Mouse (Mus musculus): ENCODE data around the gene Rasgef1a. TPM values are rescaled to one million over a fixed set of nuclear protein-coding genes. Genes with fewer than 3 reads are reported as not detected.

Rasgef1a gene
- polyA plus RNA-seq, 1 experiment from 2014 or later, result 0.71 TPM

- no peaks in the 10 kb centered on the region for H3K9me3 ChIP-seq (replicated peaks; ENCODE audit: control insufficient read depth, low read length)
- ATAC-seq (replicated peaks; ENCODE audit: extremely low read depth, insufficient read depth, low FRiP score), result no peak
- H3K9ac ChIP-seq (ENCODE audit: low read length), result no peak overlapping the region
- H3K27me3 ChIP-seq (ENCODE audit: control insufficient read depth, insufficient read depth, low read length), result 0 out of 2 replicates have a peak, but pooled peaks cover 5% of the 10 kb centered on the region
- H3K4me3 ChIP-seq (ENCODE audit: low read length), result no peak overlapping the region
- H3K36me3 ChIP-seq (ENCODE audit: control insufficient read depth, insufficient read depth), result no peaks in the 10 kb centered on the region
- H3K4me1 ChIP-seq (ENCODE audit: control insufficient read depth, insufficient read depth, low read length), result no peaks in the 10 kb centered on the region
- WGBS, result 73% methylated on average over 3 of the region's 3 CpGs
- H3K4me2 ChIP-seq (ENCODE audit: low read depth, low read length), result no peak overlapping the region
- no peak overlapping the region for H3K27ac ChIP-seq (ENCODE audit: low read length)
Measured at GRCm38 (mm10) chr6:118082384-118082783, 71.1 kb downstream of the Rasgef1a start.

GRCm38 (mm10) chr6:118083608-118084007 lies 72.4 kb downstream of the Rasgef1a start:
- Histone ChIP-seq H3K36me3 (ENCODE audit: control insufficient read depth, insufficient read depth) (no peaks in the 10 kb centered on the region), H3K27ac (ENCODE audit: low read length) (no peak overlapping the region), H3K4me3 (ENCODE audit: low read length) (no peak overlapping the region), H3K4me2 (ENCODE audit: low read depth, low read length) (no peak overlapping the region), H3K27me3 (ENCODE audit: control insufficient read depth, insufficient read depth, low read length) (0 out of 2 replicates have a peak, but pooled peaks cover 5% of the 10 kb centered on the region), H3K9me3 (replicated peaks; ENCODE audit: control insufficient read depth, low read length) (no peaks in the 10 kb centered on the region), H3K9ac (ENCODE audit: low read length) (no peak overlapping the region), H3K4me1 (ENCODE audit: control insufficient read depth, insufficient read depth, low read length) (no peaks in the 10 kb centered on the region)
- WGBS, result 71% methylated on average over 6 of the region's 6 CpGs
- no peak for ATAC-seq (replicated peaks; ENCODE audit: extremely low read depth, insufficient read depth, low FRiP score)

GRCm38 (mm10) chr6:118084596-118084995 lies 73.4 kb downstream of the Rasgef1a start:
- H3K4me1 ChIP-seq (ENCODE audit: control insufficient read depth, insufficient read depth, low read length), result no peaks in the 10 kb centered on the region
- H3K36me3 ChIP-seq (ENCODE audit: control insufficient read depth, insufficient read depth), result no peaks in the 10 kb centered on the region
- no peak overlapping the region for H3K4me2 ChIP-seq (ENCODE audit: low read depth, low read length)
- H3K4me3 ChIP-seq (ENCODE audit: low read length), result no peak overlapping the region
- no peaks in the 10 kb centered on the region for H3K9me3 ChIP-seq (replicated peaks; ENCODE audit: control insufficient read depth, low read length)
- H3K9ac ChIP-seq (ENCODE audit: low read length), result no peak overlapping the region
- no peak overlapping the region for H3K27ac ChIP-seq (ENCODE audit: low read length)
- 0 out of 2 replicates have a peak, but pooled peaks cover 4% of the 10 kb centered on the region for H3K27me3 ChIP-seq (ENCODE audit: control insufficient read depth, insufficient read depth, low read length)
- ATAC-seq (replicated peaks; ENCODE audit: extremely low read depth, insufficient read depth, low FRiP score), result no peak
- 85% methylated on average over 8 of the region's 8 CpGs for WGBS

- Histone ChIP-seq H3K27ac (ENCODE audit: low read length) (no peak overlapping the region), H3K4me3 (ENCODE audit: low read length) (no peak overlapping the region), H3K36me3 (ENCODE audit: control insufficient read depth, insufficient read depth) (no peaks in the 10 kb centered on the region), H3K27me3 (ENCODE audit: control insufficient read depth, insufficient read depth, low read length) (no peaks in the 10 kb centered on the region), H3K9me3 (replicated peaks; ENCODE audit: control insufficient read depth, low read length) (no peaks in the 10 kb centered on the region), H3K9ac (ENCODE audit: low read length) (no peak overlapping the region), H3K4me1 (ENCODE audit: control insufficient read depth, insufficient read depth, low read length) (no peaks in the 10 kb centered on the region), H3K4me2 (ENCODE audit: low read depth, low read length) (no peak overlapping the region)
- no peak for ATAC-seq (replicated peaks; ENCODE audit: extremely low read depth, insufficient read depth, low FRiP score)
- 51% methylated on average over 8 of the region's 8 CpGs for WGBS
Measured at GRCm38 (mm10) chr6:118087955-118088354, 76.7 kb downstream of the Rasgef1a start.

- no peaks in the 10 kb centered on the region for H3K4me1 ChIP-seq (ENCODE audit: control insufficient read depth, insufficient read depth, low read length)
- H3K4me2 ChIP-seq (ENCODE audit: low read depth, low read length), result no peak overlapping the region
- H3K4me3 ChIP-seq (ENCODE audit: low read length), result no peak overlapping the region
- H3K27ac ChIP-seq (ENCODE audit: low read length), result no peak overlapping the region
- H3K36me3 ChIP-seq (ENCODE audit: control insufficient read depth, insufficient read depth), result no peaks in the 10 kb centered on the region
- H3K27me3 ChIP-seq (ENCODE audit: control insufficient read depth, insufficient read depth, low read length), result no peaks in the 10 kb centered on the region
- no peak overlapping the region for H3K9ac ChIP-seq (ENCODE audit: low read length)
- no peak for ATAC-seq (replicated peaks; ENCODE audit: extremely low read depth, insufficient read depth, low FRiP score)
- no peaks in the 10 kb centered on the region for H3K9me3 ChIP-seq (replicated peaks; ENCODE audit: control insufficient read depth, low read length)
- 80% methylated on average over 17 of the region's 17 CpGs for WGBS
Measured at GRCm38 (mm10) chr6:118088750-118089440, 77.7 kb downstream of the Rasgef1a start.

GRCm38 (mm10) chr6:118090827-118091226 lies 79.6 kb downstream of the Rasgef1a start:
- 77% methylated on average over 9 of the region's 9 CpGs for WGBS
- Histone ChIP-seq H3K4me2 (ENCODE audit: low read depth, low read length) (no peak overlapping the region), H3K9me3 (replicated peaks; ENCODE audit: control insufficient read depth, low read length) (peaks cover 3% of the 10 kb centered on the region; the same call in 1 of the 2 replicates), H3K36me3 (ENCODE audit: control insufficient read depth, insufficient read depth) (no peaks in the 10 kb centered on the region), H3K4me3 (ENCODE audit: low read length) (no peak overlapping the region), H3K9ac (ENCODE audit: low read length) (no peak overlapping the region), H3K27ac (ENCODE audit: low read length) (no peak overlapping the region), H3K4me1 (ENCODE audit: control insufficient read depth, insufficient read depth, low read length) (no peaks in the 10 kb centered on the region), H3K27me3 (ENCODE audit: control insufficient read depth, insufficient read depth, low read length) (no peaks in the 10 kb centered on the region)
- ATAC-seq (replicated peaks; ENCODE audit: extremely low read depth, insufficient read depth, low FRiP score), result no peak

- Histone ChIP-seq H3K4me2 (ENCODE audit: low read depth, low read length) (no peak overlapping the region), H3K27me3 (ENCODE audit: control insufficient read depth, insufficient read depth, low read length) (no peaks in the 10 kb centered on the region), H3K27ac (ENCODE audit: low read length) (no peak overlapping the region), H3K36me3 (ENCODE audit: control insufficient read depth, insufficient read depth) (no peaks in the 10 kb centered on the region), H3K4me3 (ENCODE audit: low read length) (no peak overlapping the region), H3K9me3 (replicated peaks; ENCODE audit: control insufficient read depth, low read length) (peaks cover 3% of the 10 kb centered on the region; the same call in 1 of the 2 replicates), H3K4me1 (ENCODE audit: control insufficient read depth, insufficient read depth, low read length) (no peaks in the 10 kb centered on the region), H3K9ac (ENCODE audit: low read length) (no peak overlapping the region)
- 58% methylated on average over 8 of the region's 8 CpGs for WGBS
- no peak for ATAC-seq (replicated peaks; ENCODE audit: extremely low read depth, insufficient read depth, low FRiP score)
Measured at GRCm38 (mm10) chr6:118097765-118098365, 86.6 kb downstream of the Rasgef1a start.

GRCm38 (mm10) chr6:118099311-118099802 lies 88.1 kb downstream of the Rasgef1a start:
- Histone ChIP-seq H3K4me3 (ENCODE audit: low read length) (no peak overlapping the region), H3K9ac (ENCODE audit: low read length) (no peak overlapping the region), H3K27me3 (ENCODE audit: control insufficient read depth, insufficient read depth, low read length) (no peaks in the 10 kb centered on the region), H3K36me3 (ENCODE audit: control insufficient read depth, insufficient read depth) (no peaks in the 10 kb centered on the region), H3K9me3 (replicated peaks; ENCODE audit: control insufficient read depth, low read length) (peaks cover 3% of the 10 kb centered on the region; the same call in 1 of the 2 replicates), H3K4me2 (ENCODE audit: low read depth, low read length) (no peak overlapping the region), H3K27ac (ENCODE audit: low read length) (no peak overlapping the region), H3K4me1 (ENCODE audit: control insufficient read depth, insufficient read depth, low read length) (no peaks in the 10 kb centered on the region)
- WGBS, result 26% methylated on average over 2 of the region's 2 CpGs
- no peak for ATAC-seq (replicated peaks; ENCODE audit: extremely low read depth, insufficient read depth, low FRiP score)

- no peaks in the 10 kb centered on the region for H3K9me3 ChIP-seq (replicated peaks; ENCODE audit: control insufficient read depth, low read length)
- H3K4me1 ChIP-seq (ENCODE audit: control insufficient read depth, insufficient read depth, low read length), result no peaks in the 10 kb centered on the region
- H3K9ac ChIP-seq (ENCODE audit: low read length), result no peak overlapping the region
- H3K4me3 ChIP-seq (ENCODE audit: low read length), result no peak overlapping the region
- no peak for ATAC-seq (replicated peaks; ENCODE audit: extremely low read depth, insufficient read depth, low FRiP score)
- 52% methylated on average over 1 of the region's 1 CpGs for WGBS
- H3K4me2 ChIP-seq (ENCODE audit: low read depth, low read length), result no peak overlapping the region
- H3K27me3 ChIP-seq (ENCODE audit: control insufficient read depth, insufficient read depth, low read length), result no peaks in the 10 kb centered on the region
- H3K27ac ChIP-seq (ENCODE audit: low read length), result no peak overlapping the region
- peaks cover 4% of the 10 kb centered on the region for H3K36me3 ChIP-seq (ENCODE audit: control insufficient read depth, insufficient read depth)
Measured at GRCm38 (mm10) chr6:118111810-118112209, 100.6 kb downstream of the Rasgef1a start.
